Mouse (Mus musculus) embryo, embryonic 10 days (tissue): ENCODE measurements around the gene Rnf182.

Experiments
- DNase-seq: peaks from one replicate; pipeline ENCODE4 v3.0.0-alpha.2; 2015; ENCODE audit warnings: low spot score

Gene Rnf182

DNA sequence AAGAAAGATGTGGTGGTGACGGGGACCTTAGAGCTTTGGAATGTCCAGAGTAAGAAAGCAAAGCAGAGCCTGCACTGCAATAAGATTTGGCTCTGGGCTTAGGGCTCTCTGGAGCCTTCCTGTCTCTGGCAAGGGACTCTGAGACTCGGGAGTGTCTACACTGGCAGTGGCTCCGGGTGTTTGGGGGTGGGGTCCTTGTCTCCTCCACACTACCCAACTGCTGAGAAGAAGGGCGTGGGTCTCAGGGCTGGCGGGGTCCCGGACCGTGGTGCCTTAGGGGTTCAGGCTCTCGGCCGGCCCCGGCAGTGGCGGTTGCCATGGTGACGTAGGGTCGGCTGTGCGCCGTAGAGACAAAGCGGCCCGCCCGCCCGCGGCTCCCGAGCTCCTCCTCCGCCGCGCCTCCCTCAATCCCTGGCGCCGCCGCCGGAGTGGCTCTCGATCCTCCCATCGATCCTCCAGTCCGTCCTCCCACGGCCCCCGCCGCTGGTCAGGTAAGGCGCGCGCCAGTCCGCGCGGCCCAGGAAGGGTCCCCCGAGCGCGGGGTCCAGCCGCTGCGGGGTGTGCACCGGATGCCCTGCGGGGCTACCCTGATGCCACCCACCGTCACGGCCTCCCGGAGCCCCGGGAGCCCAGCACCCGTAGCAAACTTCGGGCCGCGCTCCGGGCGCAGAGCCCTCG, at the start of gene Rnf182:
Gene Rnf182 (plus strand): TSS at position 134 of the 678 bp plus-strand sequence.
- DNase-seq, result peak; percentile 93

DNA sequence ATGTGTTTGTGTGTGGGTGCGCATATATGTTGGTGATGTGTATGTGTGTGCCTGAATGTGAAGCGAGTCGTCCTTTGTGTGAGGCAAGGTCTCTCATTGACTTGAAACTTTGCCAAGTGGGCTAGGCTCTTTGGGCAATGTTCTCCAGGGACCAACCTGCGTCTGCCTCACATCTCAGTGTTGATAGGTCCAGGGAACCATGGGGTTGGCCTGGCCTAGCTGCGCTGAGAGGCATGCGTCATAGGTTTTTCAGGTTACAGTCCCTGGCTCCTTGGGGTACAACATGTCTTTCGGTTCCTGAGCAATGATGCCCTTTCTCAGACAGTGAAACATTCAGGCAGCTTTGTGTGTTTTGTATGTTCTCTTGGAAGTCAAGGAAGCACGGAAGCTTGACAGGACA, 49.3 kb upstream of the Rnf182 start:
- DNase-seq, result no peak

GRCm38 (mm10) chr13:43567141-43567891, 48.2 kb upstream of the Rnf182 start:
- DNase-seq, result no peak

- DNase-seq, result no peak
Measured at GRCm38 (mm10) chr13:43573979-43574378, 41.5 kb upstream of the Rnf182 start.

GRCm38 (mm10) chr13:43575431-43575830, 40.1 kb upstream of the Rnf182 start:
- DNase-seq, result no peak

DNA sequence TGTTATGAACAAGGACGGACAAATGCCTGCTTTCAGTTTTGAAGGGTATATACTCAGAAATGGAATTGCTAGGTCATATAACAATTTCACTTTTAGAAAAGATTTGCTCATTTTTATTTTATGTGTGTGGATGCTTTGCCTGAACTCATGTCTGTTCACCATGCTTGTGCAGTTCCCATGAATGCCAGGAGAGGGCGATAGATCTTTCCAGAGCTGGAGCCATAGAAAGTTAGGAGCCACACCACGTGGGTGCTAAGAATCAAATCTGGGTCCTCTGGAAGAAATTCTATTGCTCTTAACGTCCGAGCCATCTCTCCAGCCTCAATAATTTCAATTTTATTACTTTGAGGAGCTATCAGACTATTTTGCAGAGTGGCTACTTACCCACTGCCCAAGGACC, 38.3 kb upstream of the Rnf182 start:
- DNase-seq, result peak; percentile 31

- no peak for DNase-seq
Measured at GRCm38 (mm10) chr13:43577766-43578165, 37.7 kb upstream of the Rnf182 start.

- DNase-seq, result peak; percentile 80
Measured at GRCm38 (mm10) chr13:43579740-43580139, 35.8 kb upstream of the Rnf182 start.

GRCm38 (mm10) chr13:43580661-43581060, 34.8 kb upstream of the Rnf182 start:
- DNase-seq, result no peak

- DNase-seq, result no peak
Measured at GRCm38 (mm10) chr13:43582961-43583360, 32.5 kb upstream of the Rnf182 start.

- no peak for DNase-seq
Measured at GRCm38 (mm10) chr13:43583504-43583903, 32.0 kb upstream of the Rnf182 start.

DNA sequence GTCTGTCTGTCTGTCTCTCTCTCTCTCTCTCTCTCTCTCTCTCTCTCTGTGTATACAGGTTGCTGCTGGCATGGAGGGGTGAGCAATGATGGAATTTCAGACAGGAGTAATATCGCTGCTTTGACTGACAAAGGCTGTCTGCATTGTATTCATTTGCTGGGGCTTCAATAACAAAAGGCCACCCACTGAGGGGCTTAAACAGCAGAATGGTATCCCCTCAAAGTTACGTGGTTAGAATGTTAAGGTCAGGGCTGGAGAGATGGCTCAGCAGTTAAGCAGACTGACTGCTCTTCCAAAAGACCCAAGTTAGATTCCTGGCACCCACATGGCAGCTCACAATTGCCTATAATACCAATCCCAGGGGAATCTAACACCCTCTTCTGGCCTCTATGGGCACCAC, 30.2 kb upstream of the Rnf182 start:
- DNase-seq, result no peak

DNA sequence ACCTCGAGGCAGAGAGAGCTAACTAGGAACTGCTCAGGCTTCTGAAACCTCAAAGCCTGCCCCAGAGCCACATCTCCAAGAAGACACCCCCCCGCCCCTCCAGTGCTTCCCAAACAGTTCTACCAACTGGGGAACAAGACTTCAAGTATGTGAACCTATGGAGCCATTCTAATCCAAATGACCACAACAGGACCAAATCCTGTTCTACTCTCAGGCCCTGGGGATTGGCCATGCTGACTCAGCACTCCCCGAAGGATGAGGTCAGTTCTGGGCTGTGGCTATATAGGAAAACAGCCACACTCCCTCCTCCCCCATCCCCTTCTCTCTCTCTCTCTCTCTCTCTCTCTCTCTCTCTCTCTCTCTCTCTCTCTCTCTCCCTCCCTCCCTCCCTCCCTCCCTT, 28.5 kb upstream of the Rnf182 start:
- DNase-seq, result no peak

- DNase-seq, result no peak
Measured at GRCm38 (mm10) chr13:43587844-43588840, 27.4 kb upstream of the Rnf182 start.

- peak; percentile 13 for DNase-seq
Measured at GRCm38 (mm10) chr13:43591828-43592680, 23.5 kb upstream of the Rnf182 start.

DNA sequence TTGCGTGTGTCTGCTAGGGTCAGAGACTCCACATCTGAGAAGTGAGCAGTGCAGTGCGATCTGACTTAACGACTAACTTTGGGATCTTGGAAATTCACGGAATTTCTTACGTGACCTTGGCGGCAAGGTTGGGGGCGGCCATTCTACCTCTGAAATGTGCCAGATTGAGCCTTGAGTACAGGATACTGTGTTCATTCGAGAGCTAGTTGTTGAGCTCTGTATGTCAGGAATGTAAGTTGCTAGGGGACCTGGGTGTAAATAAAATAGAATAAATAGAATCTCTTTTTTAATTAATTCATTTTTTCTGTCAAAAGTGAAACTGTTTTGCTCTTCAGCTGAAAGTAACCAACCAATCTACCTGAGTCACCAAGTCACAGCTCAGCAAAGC, 22.8 kb upstream of the Rnf182 start:
- no peak for DNase-seq

DNA sequence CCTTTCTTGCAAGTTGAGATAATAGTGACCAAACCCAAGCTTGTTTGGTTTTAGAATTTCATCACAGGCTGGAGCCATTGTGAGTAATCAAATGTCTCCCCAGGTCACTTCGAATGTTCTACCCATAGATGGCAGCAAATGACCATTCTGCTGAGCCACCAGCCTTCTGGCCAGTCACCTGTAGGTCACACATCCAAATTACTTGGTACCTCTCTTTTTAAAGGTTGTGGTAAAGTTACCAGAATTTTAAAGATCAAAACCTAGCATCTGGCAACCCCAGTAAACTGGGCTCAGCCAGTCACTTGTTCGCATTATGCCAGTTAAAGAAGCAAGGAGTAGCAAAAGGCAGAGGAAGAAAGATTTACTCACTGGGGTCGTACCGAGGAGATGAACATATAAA, 19.6 kb upstream of the Rnf182 start:
- DNase-seq, result peak; percentile 80

DNA sequence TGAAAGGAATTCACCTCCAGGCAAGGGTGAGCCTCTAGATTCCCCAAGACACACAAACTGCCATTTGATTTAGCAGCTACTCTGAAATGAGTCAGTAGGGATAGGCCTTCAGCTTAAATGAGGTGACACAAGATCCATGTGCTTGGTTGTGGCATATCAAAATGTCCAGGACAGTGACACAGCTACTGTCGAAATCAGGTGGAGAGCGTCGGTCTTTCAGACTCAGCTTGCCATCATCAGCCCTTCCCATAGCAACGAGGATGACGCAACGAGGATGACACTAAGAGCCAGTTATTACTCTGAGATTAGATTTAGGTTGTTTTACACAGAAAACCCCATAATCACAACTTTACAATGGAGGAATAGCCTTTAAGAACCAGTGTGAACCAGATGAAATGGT, 14.5 kb upstream of the Rnf182 start:
- DNase-seq, result no peak

- DNase-seq, result no peak
Measured at GRCm38 (mm10) chr13:43602440-43602839, 13.1 kb upstream of the Rnf182 start.

DNA sequence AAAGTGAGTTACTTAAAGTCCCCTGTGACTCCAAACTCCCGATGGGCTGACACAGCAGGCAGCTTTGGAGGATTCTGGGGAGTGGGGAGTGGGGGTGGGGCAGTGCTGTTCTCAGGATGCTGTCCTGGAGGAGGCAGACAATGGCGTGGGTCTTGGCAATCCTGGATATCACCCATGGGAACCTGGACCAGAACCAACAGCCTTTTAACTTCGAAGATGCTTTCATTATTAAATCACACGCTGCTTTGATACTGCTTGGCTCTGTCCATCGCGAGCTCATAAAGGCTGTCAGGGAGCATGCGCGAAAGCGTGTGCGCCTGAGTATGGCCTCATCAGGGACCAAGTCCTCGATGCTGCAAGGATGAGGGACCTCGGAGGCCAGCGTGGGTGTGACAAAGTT, 12.5 kb upstream of the Rnf182 start:
- no peak for DNase-seq

DNA sequence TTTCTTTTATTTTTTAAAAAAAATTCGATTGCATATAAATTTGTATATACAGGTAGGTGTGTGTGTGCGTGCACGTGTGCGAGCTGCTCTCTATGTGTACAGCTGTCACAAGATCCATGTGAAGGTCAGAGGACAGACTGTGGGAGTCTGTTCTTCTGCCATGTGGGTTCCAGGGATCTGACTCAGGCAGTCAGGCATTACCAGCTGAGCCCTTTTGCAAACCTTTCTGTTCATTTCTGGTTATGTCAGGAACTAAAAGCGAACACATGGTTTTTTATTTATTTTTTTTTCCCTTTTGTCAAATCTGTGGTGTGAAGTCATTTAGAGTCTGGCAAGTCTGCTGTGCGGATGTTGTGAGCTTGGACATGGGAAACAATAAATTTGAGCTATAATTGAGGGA, 6.7 kb upstream of the Rnf182 start:
- DNase-seq, result no peak

DNA sequence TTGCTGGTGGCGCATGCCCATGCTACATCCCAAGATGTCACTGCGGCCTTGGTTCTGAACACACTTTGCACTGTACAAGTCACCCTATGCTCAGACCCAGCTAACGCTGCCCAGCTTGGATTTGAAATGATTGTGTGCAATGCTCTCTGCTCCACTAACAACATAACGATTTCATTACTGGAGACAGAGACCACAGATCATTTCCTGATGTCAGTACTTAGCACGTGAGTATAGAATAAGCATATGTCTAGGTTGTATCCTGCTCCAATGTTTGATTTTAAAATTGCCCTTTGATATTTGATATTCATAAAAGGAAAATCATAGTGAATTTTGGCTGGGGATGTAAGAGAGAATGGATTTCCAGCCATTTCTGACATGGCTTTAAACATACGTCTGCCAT, 3.5 kb upstream of the Rnf182 start:
- no peak for DNase-seq
